Mouse (Mus musculus) small intestine, adult 10 weeks (tissue): Measurements from ENCODE around the gene Aadacl4. TPM values are rescaled to one million over a fixed set of nuclear protein-coding genes. Genes with fewer than 3 reads are reported as not detected.

Source experiments
- polyA plus RNA-seq: library from polyadenylated mRNA; stranded (reverse); fragments of 350-450 nt; fragmentation: Illumina TruSeq; extraction: RNeasy Lipid Tissue Mini Kit (QIAGEN cat#74804); gene quantifications from one replicate; pipeline ENCODE4 v1.2.3, GENCODE M21; 2014; ENCODE audit warnings: low replicate concordance

Gene Aadacl4
- not detected for polyA plus RNA-seq

DNA sequence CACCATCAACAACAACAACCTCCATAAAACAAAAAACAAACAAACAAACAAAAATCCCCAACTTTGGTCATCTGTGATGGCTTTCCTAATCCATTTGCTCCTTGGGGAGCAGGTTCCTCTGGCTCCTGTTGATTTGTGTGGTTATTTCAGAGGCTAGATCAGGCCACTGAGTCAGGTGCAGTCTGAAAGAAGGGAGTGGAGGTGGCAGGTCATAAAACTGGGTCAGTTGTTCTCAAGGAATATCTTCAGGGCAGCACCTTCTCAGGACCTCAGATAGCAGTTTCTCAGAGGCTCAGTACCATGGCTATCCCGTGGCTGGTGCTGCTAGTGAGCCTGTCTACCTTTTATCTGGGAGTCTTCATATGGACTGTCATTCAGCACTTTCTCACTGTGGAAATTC is at the start of gene Aadacl4:
Aadacl4 (plus strand) TSS at position 301 of the 400 bp plus-strand sequence.

DNA sequence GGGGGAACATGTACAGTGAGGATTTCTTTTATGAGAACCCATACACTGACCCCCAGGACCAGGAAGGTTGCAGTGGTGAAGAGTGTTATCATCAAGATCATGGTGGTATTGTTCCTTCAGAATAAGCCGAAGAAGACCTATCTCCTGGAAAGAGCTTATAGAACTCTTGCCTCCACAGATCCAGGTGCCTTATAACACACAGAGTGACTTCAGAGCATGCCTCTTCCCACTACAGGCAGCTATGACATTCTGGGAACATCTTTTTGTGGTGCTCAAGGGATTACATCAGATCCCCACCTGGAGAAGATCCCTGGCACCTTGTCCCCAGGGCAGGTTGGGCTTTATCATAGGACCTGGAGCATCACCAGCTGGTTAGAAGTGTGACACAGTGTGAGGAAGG is 48.5 kb upstream of the Aadacl4 start, which contains the start of gene Gm13124:
Gm13124 (minus strand) TSS at position 101 of the 400 bp plus-strand sequence.

Other genes starting within 250 kb of the Aadacl4 start
- gene Pramef20, start 235.8 kb upstream of the Aadacl4 start, polyA plus RNA-seq, result not detected
- gene Pramef12, start 205.2 kb upstream of the Aadacl4 start, polyA plus RNA-seq, result not detected
- gene 1700012P22Rik, start 174.9 kb upstream of the Aadacl4 start, polyA plus RNA-seq, result not detected
- gene Gm9944, start 160.4 kb upstream of the Aadacl4 start, polyA plus RNA-seq, result not detected
- not detected for gene Aadacl3, start 150.0 kb upstream of the Aadacl4 start, polyA plus RNA-seq
- gene 9430007A20Rik, start 93.9 kb upstream of the Aadacl4 start, polyA plus RNA-seq, result not detected
- not detected for gene Gm13124, start 48.6 kb upstream of the Aadacl4 start, polyA plus RNA-seq
- not detected for gene Gm436, start 72.7 kb downstream of the Aadacl4 start, polyA plus RNA-seq
- gene Gm13178, start 107.7 kb downstream of the Aadacl4 start, polyA plus RNA-seq, result not detected
- gene Gm438, start 172.9 kb downstream of the Aadacl4 start, polyA plus RNA-seq, result not detected